36 mouse cellular contexts compared by ENCODE assay signal in genomic region chr4:141432666-141433065, GRCm38 (mm10). TPM values are rescaled to one million over a fixed set of nuclear protein-coding genes. Genes with fewer than 3 reads are reported as not detected.
DNase-seq lines count a peak whose midpoint lies in the region; TF ChIP-seq lines count a peak whose summit lies in the region.
"Had no signal": no experiment of that assay in that cellular context is flagged by ENCODE, and none has a peak within 500 bp of the region (broad histone marks: within the 10 kb centered on the region; RNA-seq: fewer than 3 reads in every experiment).

No protein-coding gene starts in this region.

- no peaks in the 10 kb centered on the region for H3K36me3 ChIP-seq in kidney, adult 2 months (ENCODE audit: control insufficient read depth, insufficient read depth, low read length)
- H3K36me3 ChIP-seq: embryonic facial prominence, embryonic 12.5 days; hindbrain, embryonic 10.5 days; intestine, embryonic 15.5 days; midbrain, embryonic 13.5 days; neural tube, embryonic 15.5 days had no signal

- no peak for TF ChIP-seq CTCF in kidney, adult 2 months (conservative IDR thresholded peaks at IDR 0.05; ENCODE audit: insufficient read depth, insufficient read length, low read depth, low read length)

- intact Hi-C loops in left cerebral cortex, postnatal 4 days (cut with DNase I), result no loop called here
- intact Hi-C loops in left cerebral cortex, postnatal 36 days (cut with DNase I), result no loop called here

- WGBS in kidney, adult 2 months, result 36% methylated on average over 14 of the region's 14 CpGs

- no peak overlapping the region; the same call in 1 of the 2 replicates for H3K27ac ChIP-seq in kidney, adult 2 months (ENCODE audit: insufficient read depth, low read depth, low read length)
- H3K27ac ChIP-seq: embryonic facial prominence, embryonic 12.5 days; hindbrain, embryonic 10.5 days; intestine, embryonic 15.5 days; liver, embryonic 14.5 days; macrophage; midbrain, embryonic 13.5 days; neural tube, embryonic 15.5 days had no signal

- no peak for TF ChIP-seq POLR2A in kidney, adult 2 months (IDR thresholded peaks at IDR 0.05; ENCODE audit: low read depth, low read length)

- H3K4me3 ChIP-seq in kidney, adult 2 months (ENCODE audit: insufficient read depth, low read depth, low read length), result no peak overlapping the region
- H3K4me3 ChIP-seq: embryonic facial prominence, embryonic 12.5 days; hindbrain, embryonic 10.5 days; intestine, embryonic 15.5 days; midbrain, embryonic 13.5 days; neural tube, embryonic 15.5 days had no signal

- H3K27me3 ChIP-seq in kidney, adult 2 months (replicated peaks; ENCODE audit: control insufficient read depth, insufficient read depth, low read length), result no peaks in the 10 kb centered on the region
- H3K27me3 ChIP-seq: intestine, embryonic 15.5 days; neural tube, embryonic 15.5 days had no signal

- H3K4me1 ChIP-seq in kidney, adult 2 months (ENCODE audit: control insufficient read depth, insufficient read depth, low read length), result no peaks in the 10 kb centered on the region
- H3K4me1 ChIP-seq: embryonic facial prominence, embryonic 12.5 days; hindbrain, embryonic 10.5 days; intestine, embryonic 15.5 days; midbrain, embryonic 13.5 days; neural tube, embryonic 15.5 days had no signal

- peak; percentile 75 to 78 for DNase-seq in cerebellum, postnatal 14 days
- DNase-seq in cerebellum, adult 8-10 months, result no peak
- peak; percentile 73 for DNase-seq in kidney, adult 2 months
- no peak for DNase-seq in kidney, postnatal 10 days
- DNase-seq in left cerebral cortex, postnatal 4 days, result peak; percentile 67
- DNase-seq in left cerebral cortex, postnatal 36 days (ENCODE audit: low spot score in 2 of 2), result no peak
- DNase-seq: adrenal gland, postnatal 10 days; B cell, adult 2 months; embryo, embryonic 11 days; gastrocnemius, postnatal 14 days; heart, postnatal 14 days; layer of hippocampus, postnatal 36 days; liver; lung, adult 2 months; lung, postnatal 10 days; retina, postnatal 1 day; right cerebral cortex, postnatal 14 days had no signal

RNA-seq across cellular contexts. Expression of gene Srarp, which starts 3.2 kb away (rescaled TPM):
- 0.11 and 0.14 TPM in 2 replicates for polyA plus RNA-seq in kidney, adult 2 months (2012; rRNA removed)
- total RNA-seq in left cerebral cortex, postnatal 4 days (2021), result 1 to 10 TPM; 1.5 to 1.8 TPM
- total RNA-seq in left cerebral cortex, postnatal 36 days (2021), result 1 to 10 TPM; 4.2 to 5.2 TPM
- total RNA-seq: adrenal gland, postnatal 10 days; ES-E14; gastrocnemius, postnatal 14 days; granulocyte monocyte progenitor cell, adult 5-6 weeks; megakaryocyte-erythroid progenitor cell, adult 5-6 weeks had no signal
- polyA plus RNA-seq: activated CD4-positive, CD25-positive, alpha-beta regulatory T cell, adult 4 months; embryonic facial prominence, embryonic 12.5 days; heart, embryonic 14.5 days; hindbrain, embryonic 10.5 days; intestine, embryonic 15.5 days; limb, embryonic 11.5 days; liver, embryonic 14.5 days; macrophage; midbrain, embryonic 13.5 days; small intestine, adult 2 months; stomach, embryonic 14.5 days; thymus, postnatal 0 days had no signal

RNA-seq across cellular contexts. Expression of gene Zbtb17, which starts 11.8 kb away (rescaled TPM):
- 23.4 and 28.9 TPM in 2 replicates for polyA plus RNA-seq in kidney, adult 2 months (2012; rRNA removed)
- total RNA-seq in left cerebral cortex, postnatal 4 days (2021), result 10 to 100 TPM; 32.7 to 35.3 TPM
- 10 to 100 TPM; 41.1 to 42.4 TPM for total RNA-seq in left cerebral cortex, postnatal 36 days (2021)

RNA-seq across cellular contexts. Expression of gene Hspb7, which starts 12.1 kb away (rescaled TPM):
- 2.9 and 9.5 TPM in 2 replicates for polyA plus RNA-seq in kidney, adult 2 months (2012; rRNA removed)
- not detected for total RNA-seq in left cerebral cortex, postnatal 4 days (2021)
- under 1 TPM; 0.18 to 0.47 TPM for total RNA-seq in left cerebral cortex, postnatal 36 days (2021)
- total RNA-seq: ES-E14; granulocyte monocyte progenitor cell, adult 5-6 weeks; layer of hippocampus, postnatal 36 days; megakaryocyte-erythroid progenitor cell, adult 5-6 weeks had no signal
- polyA plus RNA-seq: activated CD4-positive, CD25-positive, alpha-beta regulatory T cell, adult 4 months; embryonic facial prominence, embryonic 12.5 days; forebrain, embryonic 14.5 days; hindbrain, embryonic 10.5 days; macrophage; midbrain, embryonic 13.5 days; thymus, postnatal 0 days had no signal

RNA-seq across cellular contexts. Expression of gene Clcnkb, which starts 16.9 kb away (rescaled TPM):
- 286 and 318 TPM in 2 replicates for polyA plus RNA-seq in kidney, adult 2 months (2012; rRNA removed)
- not detected for total RNA-seq in left cerebral cortex, postnatal 4 days (2021)
- total RNA-seq in left cerebral cortex, postnatal 36 days (2021), result under 1 TPM in 1 of 2 experiments, not detected in 1; 0.84 TPM
- total RNA-seq: adrenal gland, postnatal 10 days; granulocyte monocyte progenitor cell, adult 5-6 weeks; layer of hippocampus, postnatal 36 days; megakaryocyte-erythroid progenitor cell, adult 5-6 weeks had no signal
- polyA plus RNA-seq: activated CD4-positive, CD25-positive, alpha-beta regulatory T cell, adult 4 months; embryonic facial prominence, embryonic 12.5 days; forebrain, embryonic 14.5 days; hindbrain, embryonic 10.5 days; hindbrain, embryonic 16.5 days; intestine, embryonic 15.5 days; large intestine, adult 2 months; limb, embryonic 11.5 days; liver, embryonic 14.5 days; lung, adult 2 months; macrophage; midbrain, embryonic 13.5 days; small intestine, adult 2 months; stomach, embryonic 14.5 days; thymus, postnatal 0 days had no signal

RNA-seq across cellular contexts. Expression of gene Clcnka, which starts 34.1 kb away (rescaled TPM):
- 99.3 and 105 TPM in 2 replicates for polyA plus RNA-seq in kidney, adult 2 months (2012; rRNA removed)
- under 1 TPM in 1 of 2 experiments, not detected in 1; 0.60 TPM for total RNA-seq in left cerebral cortex, postnatal 4 days (2021)
- not detected for total RNA-seq in left cerebral cortex, postnatal 36 days (2021)
- total RNA-seq: adrenal gland, postnatal 10 days; granulocyte monocyte progenitor cell, adult 5-6 weeks; heart, postnatal 14 days; layer of hippocampus, postnatal 36 days; megakaryocyte-erythroid progenitor cell, adult 5-6 weeks had no signal
- polyA plus RNA-seq: activated CD4-positive, CD25-positive, alpha-beta regulatory T cell, adult 4 months; forebrain, embryonic 14.5 days; heart, embryonic 14.5 days; large intestine, adult 2 months; liver, embryonic 14.5 days; lung, adult 2 months; macrophage; midbrain, embryonic 13.5 days; neural tube, embryonic 15.5 days; small intestine, adult 2 months had no signal

Comparison
In these comparisons a context has a peak if more than half of its experiments do, and no peak if none do; other contexts are left out.
1. DNase-seq: peak in cerebellum, postnatal 14 days (2 of 2), kidney, adult 2 months (single experiment) and left cerebral cortex, postnatal 4 days (single experiment); none in cerebellum, adult 8-10 months (single experiment), kidney, postnatal 10 days (single experiment) and left cerebral cortex, postnatal 36 days (0 of 2).